Mouse (Mus musculus): ENCODE measurements around the gene Oxsr1. TPM values are rescaled to one million over a fixed set of nuclear protein-coding genes. Genes with fewer than 3 reads are reported as not detected.

The Oxsr1 gene
- 26.0 TPM for polyA plus RNA-seq (2014; fragmentation: Illumina TruSeq; extraction: RNeasy Lipid Tissue Mini Kit (QIAGEN cat#74804); ENCODE audit: low read depth, low replicate concordance)

GRCm38 (mm10) chr9:119322289-119323259 is at the start of gene Oxsr1:
TSS of gene Oxsr1 (minus strand) at chr9:119322427.

DNA sequence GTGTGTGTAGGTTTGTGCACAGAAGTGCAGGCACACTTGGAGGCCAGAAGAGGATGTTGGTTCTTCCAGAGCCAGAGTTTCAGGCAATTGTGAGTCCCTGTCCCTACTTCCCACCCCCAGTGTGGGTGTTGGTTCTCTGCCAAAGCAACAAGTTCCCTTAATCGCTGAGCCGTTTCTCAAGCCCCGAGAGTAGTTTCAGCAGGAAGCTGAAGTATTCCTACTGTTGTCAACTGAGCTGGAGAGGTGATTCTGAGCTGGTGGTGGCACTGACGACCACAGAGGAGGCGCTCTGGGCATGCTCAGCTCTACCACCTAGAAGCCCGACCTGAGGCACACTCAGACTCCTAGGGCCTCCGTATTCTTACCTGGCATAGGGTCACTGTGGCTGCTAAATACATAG is 43.1 kb upstream of the Oxsr1 start, which contains the start of gene Slc22a14:
TSS of gene Slc22a14 (minus strand) at position 270 of the 400 bp plus-strand sequence.

GRCm38 (mm10) chr9:119357331-119358057 is 35.3 kb upstream of the Oxsr1 start, which contains the start of gene Xylb:
TSS of gene Xylb (plus strand) at chr9:119357381.

GRCm38 (mm10) chr9:119340909-119341816 is 18.9 kb upstream of the Oxsr1 start, which contains the start of gene Myd88:
TSS of gene Myd88 (minus strand) at chr9:119341411.

GRCm38 (mm10) chr9:119339558-119340211 is 17.5 kb upstream of the Oxsr1 start, which contains the start of gene Acaa1a:
TSS of gene Acaa1a (plus strand) at chr9:119339676.

DNA sequence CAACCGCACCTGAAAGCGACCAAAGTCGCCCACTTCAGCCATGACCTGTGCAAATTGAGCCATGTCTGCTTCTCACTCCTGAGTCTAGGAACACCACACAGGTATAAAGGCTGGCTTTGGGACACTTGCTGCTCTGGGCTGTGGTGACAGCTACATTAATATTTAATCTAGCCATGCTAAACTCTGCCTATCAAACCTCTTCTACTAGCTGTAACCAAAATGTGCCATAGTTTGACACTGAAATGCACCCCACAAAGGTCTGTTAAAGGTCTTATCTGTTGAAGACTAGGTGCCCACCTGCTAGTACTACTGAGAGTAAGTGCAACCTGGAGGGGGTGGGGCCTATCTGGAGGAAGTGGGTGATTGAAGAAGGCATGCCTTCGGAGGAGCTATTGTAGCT is 113.2 kb downstream of the Oxsr1 start, which contains the start of gene Slc22a13:
TSS of gene Slc22a13 (minus strand) at position 101 of the 400 bp plus-strand sequence.

Other genes with a start within 250 kb of the Oxsr1 start
- 18.7 TPM for gene Plcd1, start 228.9 kb downstream of the Oxsr1 start, polyA plus RNA-seq (2014; fragmentation: Illumina TruSeq; extraction: RNeasy Lipid Tissue Mini Kit (QIAGEN cat#74804); ENCODE audit: low read depth, low replicate concordance)
- gene Dlec1, start 219.9 kb downstream of the Oxsr1 start, polyA plus RNA-seq (2014; fragmentation: Illumina TruSeq; extraction: RNeasy Lipid Tissue Mini Kit (QIAGEN cat#74804); ENCODE audit: low read depth, low replicate concordance), result 12.8 TPM
- 20.9 TPM for gene Acaa1b, start 165.3 kb downstream of the Oxsr1 start, polyA plus RNA-seq (2014; fragmentation: Illumina TruSeq; extraction: RNeasy Lipid Tissue Mini Kit (QIAGEN cat#74804); ENCODE audit: low read depth, low replicate concordance)
- gene Gm47289, start 163.3 kb downstream of the Oxsr1 start, polyA plus RNA-seq (2014; fragmentation: Illumina TruSeq; extraction: RNeasy Lipid Tissue Mini Kit (QIAGEN cat#74804); ENCODE audit: low read depth, low replicate concordance), result not detected
- gene Slc22a13, start 113.3 kb downstream of the Oxsr1 start, polyA plus RNA-seq (2014; fragmentation: Illumina TruSeq; extraction: RNeasy Lipid Tissue Mini Kit (QIAGEN cat#74804); ENCODE audit: low read depth, low replicate concordance), result not detected
- gene Acaa1a, start 17.2 kb upstream of the Oxsr1 start, polyA plus RNA-seq (2014; fragmentation: Illumina TruSeq; extraction: RNeasy Lipid Tissue Mini Kit (QIAGEN cat#74804); ENCODE audit: low read depth, low replicate concordance), result 118 TPM
- 47.6 TPM for gene Myd88, start 19.0 kb upstream of the Oxsr1 start, polyA plus RNA-seq (2014; fragmentation: Illumina TruSeq; extraction: RNeasy Lipid Tissue Mini Kit (QIAGEN cat#74804); ENCODE audit: low read depth, low replicate concordance)
- gene Xylb, start 35.0 kb upstream of the Oxsr1 start, polyA plus RNA-seq (2014; fragmentation: Illumina TruSeq; extraction: RNeasy Lipid Tissue Mini Kit (QIAGEN cat#74804); ENCODE audit: low read depth, low replicate concordance), result 14.4 TPM
- gene Slc22a14, start 43.1 kb upstream of the Oxsr1 start, polyA plus RNA-seq (2014; fragmentation: Illumina TruSeq; extraction: RNeasy Lipid Tissue Mini Kit (QIAGEN cat#74804); ENCODE audit: low read depth, low replicate concordance), result 6.0 TPM
- 2.8 TPM for gene Acvr2b, start 79.7 kb upstream of the Oxsr1 start, polyA plus RNA-seq (2014; fragmentation: Illumina TruSeq; extraction: RNeasy Lipid Tissue Mini Kit (QIAGEN cat#74804); ENCODE audit: low read depth, low replicate concordance)
- 8.7 TPM for gene Exog, start 122.5 kb upstream of the Oxsr1 start, polyA plus RNA-seq (2014; fragmentation: Illumina TruSeq; extraction: RNeasy Lipid Tissue Mini Kit (QIAGEN cat#74804); ENCODE audit: low read depth, low replicate concordance)